Mouse (Mus musculus) midbrain, embryonic 12.5 days (tissue): ENCODE results near the gene Ddx39b. TPM values are rescaled to one million over a fixed set of nuclear protein-coding genes. Genes with fewer than 3 reads are reported as not detected.

Experiments
- ATAC-seq: fragments of 200-750 bp; cut with Nextera tagmentation; 2 replicates; pipeline ENCODE4 v1.8.0; 2017; ENCODE audit warnings: low read depth, moderate TSS enrichment, moderate library complexity; ENCODE audit not compliant: low FRiP score
- H3K27ac ChIP-seq: fragments of 300-500 bp; sonication (generic); replicated peaks from 2 replicates; pipeline ENCODE4 v1.5.1; 2016; ENCODE audit warnings: mild to moderate bottlenecking
- H3K27me3 ChIP-seq: fragments of 300-500 bp; sonication (generic); 2 replicates; pipeline ENCODE4 v1.6.1; 2016; ENCODE audit warnings: mild to moderate bottlenecking
- H3K36me3 ChIP-seq: fragments of 300-500 bp; sonication (generic); 2 replicates; pipeline ENCODE4 v1.6.1; 2016
- H3K4me1 ChIP-seq: fragments of 300-500 bp; sonication (generic); 2 replicates; pipeline ENCODE4 v1.6.1; 2016
- H3K4me2 ChIP-seq: fragments of 300-500 bp; sonication (generic); replicated peaks from 2 replicates; pipeline ENCODE4 v1.6.1; 2016; ENCODE audit warnings: mild to moderate bottlenecking, moderate library complexity
- H3K4me3 ChIP-seq: fragments of 300-500 bp; sonication (generic); 2 replicates; pipeline ENCODE4 v1.5.1; 2016; ENCODE audit warnings: mild to moderate bottlenecking
- H3K9ac ChIP-seq: fragments of 300-500 bp; sonication (generic); replicated peaks from 2 replicates; pipeline ENCODE4 v1.6.1; 2016; ENCODE audit warnings: mild to moderate bottlenecking, moderate library complexity
- H3K9me3 ChIP-seq: fragments of 300-500 bp; sonication (generic); 2 replicates; pipeline ENCODE4 v1.6.1; 2016; ENCODE audit warnings: mild to moderate bottlenecking
- WGBS: fragments of 180-500 bp; shearing (Covaris S2); methylation state at CpG from one replicate; pipeline ENCODE4 v1.1.7; 2016; 5-methylcytosine and 5-hydroxymethylcytosine counted together
- polyA plus RNA-seq: library from polyadenylated mRNA; unstranded; fragments of >200 nt; fragmentation: Nextera tagmentation; extraction: Ambion mirVana; gene quantifications from 2 replicates; pipeline ENCODE4 v1.2.1, GENCODE M21; 2016

Ddx39b gene
- polyA plus RNA-seq, 1 experiment from 2014 or later, result 579 TPM

DNA sequence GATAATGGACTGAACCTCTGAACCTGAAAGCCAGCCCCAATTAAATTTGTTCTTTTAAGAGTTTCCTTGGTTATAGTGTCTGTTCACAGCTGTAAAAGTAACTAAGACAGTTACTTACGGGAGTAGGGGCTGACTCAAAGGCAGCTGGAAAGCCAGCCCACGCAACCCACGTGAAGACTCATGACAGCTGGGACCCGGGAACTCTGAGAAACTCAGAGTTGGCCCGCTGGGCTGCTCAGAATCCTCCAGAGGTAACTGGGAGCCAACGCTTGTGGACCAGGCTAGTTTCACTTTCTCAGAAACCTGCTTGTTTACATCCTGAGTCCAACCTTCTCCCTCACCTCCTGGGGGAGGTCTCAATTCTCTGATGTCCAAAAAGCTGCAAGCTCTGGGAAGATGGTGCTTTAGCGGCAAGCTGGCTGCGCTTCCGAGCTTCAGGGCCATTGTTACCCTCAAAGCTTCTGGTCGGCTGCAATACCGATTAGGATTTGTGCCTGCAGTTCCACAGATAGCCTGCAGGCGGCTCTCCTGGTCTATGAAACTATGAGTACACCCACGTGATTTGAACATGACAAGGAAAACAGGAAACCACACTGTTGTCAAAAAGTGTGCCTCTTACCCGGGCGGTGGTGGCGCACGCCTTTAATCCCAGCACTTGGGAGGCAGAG is 16.4 kb downstream of the Ddx39b start:
- Histone ChIP-seq H3K4me3 (peak overlapping the region; percentile 12; the same call in 1 of the 2 replicates), H3K27me3 (peaks cover 34% of the 10 kb centered on the region)
- no peak for ATAC-seq

DNA sequence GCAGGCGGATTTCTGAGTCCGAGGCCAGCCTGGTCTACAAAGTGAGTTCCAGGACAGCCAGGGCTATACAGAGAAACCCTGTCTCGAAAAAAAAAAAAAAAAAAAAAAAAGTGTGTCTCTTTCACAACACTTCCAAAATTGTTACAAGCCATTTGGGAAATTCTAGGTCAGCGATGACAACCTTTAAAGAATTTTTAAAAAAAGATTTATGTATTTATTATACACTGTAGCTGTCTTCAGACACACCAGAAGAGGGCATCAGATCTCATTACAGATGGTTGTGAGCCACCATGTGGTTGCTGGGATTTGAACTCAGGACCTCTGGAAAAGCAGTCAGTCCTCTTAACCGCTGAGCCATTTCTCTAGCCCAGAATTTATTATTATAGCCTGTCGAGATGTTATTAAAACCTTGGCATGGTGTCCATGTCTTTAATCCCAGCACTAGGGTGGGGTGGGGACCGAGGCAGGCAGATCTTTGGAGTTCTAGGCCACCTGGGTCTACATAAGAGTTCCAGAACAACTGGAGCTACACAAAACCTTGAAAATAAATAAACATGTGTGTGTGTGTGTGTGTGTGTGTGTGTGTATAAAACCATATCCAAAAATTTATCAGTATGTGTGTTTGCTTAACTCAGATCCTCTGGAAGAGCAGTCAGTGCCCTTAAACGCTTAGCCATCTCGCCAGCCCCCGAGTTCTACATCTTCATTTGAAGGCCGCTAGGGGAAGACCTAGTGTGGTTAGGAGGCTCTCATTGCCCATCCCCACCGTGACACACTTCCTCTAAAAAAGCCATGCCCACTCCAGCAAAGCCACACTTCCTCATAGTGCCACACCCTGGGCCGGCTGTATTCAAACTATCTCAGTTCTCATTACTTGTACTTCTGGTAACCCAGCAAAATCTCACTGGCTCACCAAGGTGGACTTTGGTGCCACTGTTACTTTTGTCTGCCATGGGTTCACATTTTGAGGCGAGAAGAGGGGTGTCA is 17.2 kb downstream of the Ddx39b start:
- ATAC-seq, result no peak
- Histone ChIP-seq H3K36me3 (peaks cover 8% of the 10 kb centered on the region), H3K4me2 (no peak overlapping the region), H3K4me1 (peaks cover 7% of the 10 kb centered on the region), H3K27ac (no peak overlapping the region), H3K9ac (no peak overlapping the region), H3K4me3 (no peak overlapping the region), H3K27me3 (peaks cover 39% of the 10 kb centered on the region), H3K9me3 (no peaks in the 10 kb centered on the region)
- WGBS, result 70% methylated on average over 13 of the region's 14 CpGs

More for the DNA sequence above, 16.4 kb downstream of the Ddx39b start:
- WGBS, result 18% methylated on average over 17 of the region's 17 CpGs
- Histone ChIP-seq H3K4me1 (peaks cover 4% of the 10 kb centered on the region), H3K9ac (no peak overlapping the region; the same call in 1 of the 2 replicates), H3K36me3 (peaks cover 17% of the 10 kb centered on the region), H3K27ac (no peak overlapping the region), H3K4me2 (peak overlapping the region; percentile 35), H3K9me3 (no peaks in the 10 kb centered on the region)

DNA sequence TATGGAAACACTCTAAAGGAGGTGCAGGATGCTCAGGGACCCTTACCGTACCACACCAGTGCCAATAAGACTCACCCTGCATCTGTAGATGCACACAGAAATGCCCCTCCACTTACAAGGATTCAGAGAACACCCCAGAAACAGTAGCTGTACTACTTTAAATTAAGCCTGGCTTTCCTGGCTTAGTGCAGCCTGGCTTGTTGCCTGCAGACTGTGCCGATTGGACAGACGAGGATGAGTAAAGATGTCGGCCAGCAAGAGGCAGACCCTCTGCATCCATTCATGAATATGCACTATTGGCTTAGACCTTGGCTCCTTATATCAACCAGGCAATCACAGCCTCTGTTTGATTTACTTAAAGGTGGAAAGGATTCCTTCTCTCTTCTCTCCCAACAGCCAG is 18.1 kb downstream of the Ddx39b start:
- Histone ChIP-seq H3K4me2 (no peak overlapping the region), H3K27me3 (peaks cover 47% of the 10 kb centered on the region), H3K9ac (no peak overlapping the region), H3K4me3 (no peak overlapping the region), H3K36me3 (0 out of 2 replicates have a peak, but pooled peaks cover under 1% of the 10 kb centered on the region), H3K27ac (no peak overlapping the region), H3K4me1 (peaks cover 7% of the 10 kb centered on the region), H3K9me3 (no peaks in the 10 kb centered on the region)
- 77% methylated on average over 4 of the region's 4 CpGs for WGBS
- no peak for ATAC-seq

DNA sequence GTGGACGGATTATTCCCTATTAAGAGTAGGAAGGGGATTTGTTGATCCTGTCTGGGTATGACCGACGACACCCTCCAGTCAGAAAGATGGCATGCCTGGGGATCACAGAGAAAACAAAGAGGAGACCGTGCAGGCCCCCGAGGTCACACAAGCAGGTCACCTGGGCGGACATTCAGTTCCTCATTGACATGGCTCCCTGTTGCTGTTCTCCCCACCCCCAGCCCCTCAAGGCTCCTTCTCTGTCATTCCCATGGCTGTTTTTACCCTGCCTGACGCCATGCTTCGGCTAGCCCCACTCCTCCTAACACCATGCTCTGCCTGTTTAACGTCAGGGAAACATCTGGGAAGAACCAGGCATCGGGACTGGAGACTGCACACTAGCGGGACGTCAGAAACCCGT is 20.1 kb downstream of the Ddx39b start:
- no peak overlapping the region for H3K9ac ChIP-seq
- 68% methylated on average over 13 of the region's 13 CpGs for WGBS

DNA sequence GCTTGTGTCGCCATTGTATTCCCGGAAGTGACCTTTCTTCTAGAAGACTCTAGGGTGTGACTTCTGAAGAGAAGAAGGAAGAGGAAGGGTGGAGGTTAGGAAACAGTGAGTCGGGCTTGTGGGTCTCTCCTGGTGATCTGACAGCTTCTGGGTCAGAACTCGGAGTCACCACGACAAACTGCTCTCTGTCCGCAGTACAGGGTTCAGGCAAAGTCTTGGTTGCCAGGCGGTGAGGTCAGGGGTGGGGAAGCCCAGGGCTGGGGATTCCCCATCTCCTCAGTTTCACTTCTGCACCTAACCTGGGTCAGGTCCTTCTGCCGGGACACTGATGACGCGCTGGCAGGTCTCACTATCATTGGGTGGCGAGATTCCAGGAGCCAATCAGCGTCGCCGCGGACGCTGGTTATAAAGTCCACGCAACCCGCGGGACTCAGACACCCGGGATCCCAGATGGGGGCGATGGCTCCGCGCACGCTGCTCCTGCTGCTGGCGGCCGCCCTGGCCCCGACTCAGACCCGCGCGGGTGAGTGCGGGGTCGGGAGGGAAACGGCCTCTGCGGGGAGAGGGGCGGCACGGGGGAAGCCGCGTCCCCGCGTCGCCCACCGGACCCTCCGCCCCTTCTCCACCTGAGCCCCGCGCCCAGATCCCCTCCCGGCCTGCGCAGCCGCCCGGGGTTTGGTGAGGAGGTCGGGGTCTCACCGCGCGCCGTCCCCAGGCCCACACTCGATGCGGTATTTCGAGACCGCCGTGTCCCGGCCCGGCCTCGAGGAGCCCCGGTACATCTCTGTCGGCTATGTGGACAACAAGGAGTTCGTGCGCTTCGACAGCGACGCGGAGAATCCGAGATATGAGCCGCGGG is 21.3 kb downstream of the Ddx39b start, which contains the start of gene H2-D1:
Gene H2-D1, plus strand, starts transcription at position 67 of the 859 bp plus-strand sequence.
- H3K9ac ChIP-seq, result peak within 1 kb of the TSS; percentile 76
- H3K36me3 ChIP-seq, result no peaks in the 10 kb centered on the region
- WGBS, result 2% methylated on average over 70 of the region's 73 CpGs
- H3K4me1 ChIP-seq, result peaks cover 5% of the 10 kb centered on the region
- peak; percentile 93 for ATAC-seq
- H3K4me3 ChIP-seq, result peak within 1 kb of the TSS; percentile 75
- H3K27ac ChIP-seq, result no peak within 1 kb of the TSS
- peaks cover 39% of the 10 kb centered on the region for H3K27me3 ChIP-seq
- peak within 1 kb of the TSS; percentile 96 for H3K4me2 ChIP-seq
- H3K9me3 ChIP-seq, result no peaks in the 10 kb centered on the region

More for the DNA sequence above, 20.1 kb downstream of the Ddx39b start:
- H3K4me3 ChIP-seq, result no peak overlapping the region
- peaks cover 50% of the 10 kb centered on the region for H3K27me3 ChIP-seq
- no peak overlapping the region for H3K27ac ChIP-seq
- H3K36me3 ChIP-seq, result no peaks in the 10 kb centered on the region
- peaks cover 7% of the 10 kb centered on the region for H3K4me1 ChIP-seq
- no peak overlapping the region for H3K4me2 ChIP-seq
- no peak for ATAC-seq
- no peaks in the 10 kb centered on the region for H3K9me3 ChIP-seq

DNA sequence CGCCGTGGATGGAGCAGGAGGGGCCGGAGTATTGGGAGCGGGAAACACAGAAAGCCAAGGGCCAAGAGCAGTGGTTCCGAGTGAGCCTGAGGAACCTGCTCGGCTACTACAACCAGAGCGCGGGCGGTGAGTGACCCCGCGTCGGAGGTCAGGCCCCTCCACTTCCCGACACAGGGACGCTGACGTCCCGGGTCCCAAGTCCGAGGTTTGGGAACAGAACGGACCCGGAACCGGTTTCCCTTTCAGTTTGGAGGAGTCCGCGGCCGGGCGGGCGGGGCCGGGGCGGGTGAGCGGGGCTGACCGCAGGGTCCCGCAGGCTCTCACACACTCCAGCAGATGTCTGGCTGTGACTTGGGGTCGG is 22.0 kb downstream of the Ddx39b start:
- WGBS, result 1% methylated on average over 29 of the region's 31 CpGs
- 0 out of 2 replicates have a peak, but pooled peaks cover 3% of the 10 kb centered on the region for H3K4me1 ChIP-seq
- no peaks in the 10 kb centered on the region for H3K9me3 ChIP-seq
- H3K4me3 ChIP-seq, result peak overlapping the region; percentile 75
- peak overlapping the region; percentile 96 for H3K4me2 ChIP-seq
- no peak overlapping the region for H3K27ac ChIP-seq
- H3K36me3 ChIP-seq, result no peaks in the 10 kb centered on the region
- H3K27me3 ChIP-seq, result peaks cover 39% of the 10 kb centered on the region
- peak; percentile 31; the same call in 1 of the 2 replicates for ATAC-seq
- H3K9ac ChIP-seq, result peak overlapping the region; percentile 76

DNA sequence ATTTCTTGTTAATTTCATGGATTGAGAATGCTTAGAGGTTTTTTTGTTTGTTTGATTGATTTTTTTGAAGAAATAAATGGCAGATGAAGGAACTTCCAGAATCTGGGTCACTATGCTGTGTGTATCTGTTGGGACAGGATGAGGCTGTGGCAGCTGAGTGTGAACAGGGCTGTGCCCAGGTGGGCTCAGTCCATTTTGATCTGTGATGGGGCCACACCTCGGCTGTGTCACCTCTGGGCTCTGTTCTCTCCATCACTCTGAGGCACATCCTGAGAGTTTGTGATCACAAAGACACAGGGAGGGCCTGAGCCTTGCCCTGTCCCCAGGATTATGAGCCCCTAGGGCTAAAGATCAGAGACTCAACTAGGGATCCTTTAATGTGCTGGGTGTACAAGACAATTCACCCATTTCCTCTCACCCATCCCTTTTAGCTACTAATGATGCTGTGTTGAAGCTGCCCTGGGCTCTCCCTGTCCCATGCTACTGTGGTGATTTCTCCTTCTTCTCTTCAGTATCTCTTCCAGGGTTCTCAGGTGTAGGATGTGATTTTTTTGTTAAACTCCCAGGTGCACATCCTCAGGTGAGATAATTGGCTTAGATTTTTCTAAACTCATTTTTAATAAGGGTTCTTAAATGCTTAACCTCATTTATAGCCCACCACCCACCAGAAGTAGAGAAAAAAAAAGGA is 26.0 kb downstream of the Ddx39b start:
- WGBS, result 55% methylated on average over 1 of the region's 1 CpGs

DNA sequence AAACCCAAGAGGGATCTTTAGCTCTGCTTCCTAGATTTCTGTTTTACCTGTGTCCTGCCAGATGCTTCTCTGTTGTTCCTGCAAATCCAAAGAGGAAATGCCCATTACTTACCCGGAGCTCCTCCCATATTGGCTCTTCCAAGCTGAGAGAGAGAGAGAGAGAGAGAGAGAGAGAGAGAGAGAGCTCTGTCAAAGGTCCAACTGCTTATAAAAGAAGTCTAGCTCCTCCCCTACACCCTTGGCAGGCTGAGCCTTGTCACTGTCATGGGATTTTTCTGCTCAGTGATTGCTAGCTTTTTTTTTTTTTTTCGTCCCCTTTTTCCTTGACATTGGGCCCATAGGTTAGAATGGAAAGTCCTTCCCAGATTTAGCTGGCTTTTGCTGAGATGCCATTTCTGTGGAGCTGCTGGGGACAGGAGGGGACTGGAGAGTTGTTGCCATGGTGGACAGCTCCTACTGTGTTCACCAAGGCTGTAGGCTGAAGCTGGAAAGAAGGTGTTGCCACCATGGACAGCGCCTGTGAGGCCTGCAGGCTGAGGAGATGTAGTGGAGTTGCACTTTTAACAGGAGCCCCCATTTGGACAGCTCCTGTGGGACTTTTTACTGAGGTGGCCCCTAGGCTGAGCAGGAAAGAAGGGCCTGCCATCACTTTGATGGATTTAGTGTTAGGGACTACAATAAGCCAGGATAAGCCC is 28.3 kb downstream of the Ddx39b start:
- WGBS, result 29% methylated on average over 3 of the region's 3 CpGs
- no peak for ATAC-seq
- Histone ChIP-seq H3K36me3 (no peaks in the 10 kb centered on the region), H3K27me3 (peaks cover 4% of the 10 kb centered on the region), H3K4me3 (no peak overlapping the region), H3K9ac (no peak overlapping the region), H3K4me1 (0 out of 2 replicates have a peak, but pooled peaks cover 2% of the 10 kb centered on the region), H3K27ac (no peak overlapping the region), H3K4me2 (no peak overlapping the region), H3K9me3 (no peaks in the 10 kb centered on the region)

More for the DNA sequence above, 26.0 kb downstream of the Ddx39b start:
- H3K27ac ChIP-seq, result no peak overlapping the region
- H3K4me1 ChIP-seq, result 0 out of 2 replicates have a peak, but pooled peaks cover 3% of the 10 kb centered on the region
- H3K4me3 ChIP-seq, result no peak overlapping the region
- peaks cover 20% of the 10 kb centered on the region for H3K27me3 ChIP-seq
- H3K9ac ChIP-seq, result no peak overlapping the region
- no peak overlapping the region for H3K4me2 ChIP-seq
- no peaks in the 10 kb centered on the region for H3K9me3 ChIP-seq
- H3K36me3 ChIP-seq, result no peaks in the 10 kb centered on the region
- no peak for ATAC-seq

DNA sequence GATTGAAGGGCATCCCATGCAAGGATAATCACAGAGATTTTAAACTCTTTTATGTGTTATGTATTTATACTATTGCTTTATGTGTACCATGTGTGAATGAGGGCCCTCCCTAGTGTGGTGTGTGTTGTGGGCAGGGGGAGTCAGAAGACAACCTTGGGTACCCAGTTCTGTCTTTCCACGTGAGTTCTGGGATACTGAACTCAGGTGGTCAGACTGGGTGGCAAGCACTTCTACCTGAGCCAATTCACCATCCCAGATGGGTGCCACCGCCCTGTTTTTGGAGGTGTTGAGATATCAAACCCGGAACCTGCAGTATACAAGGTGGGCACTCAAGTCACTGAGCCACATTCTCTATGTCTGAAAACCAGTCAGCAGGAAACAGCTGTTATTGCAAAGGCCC is 30.7 kb downstream of the Ddx39b start:
- no peak for ATAC-seq
- H3K4me3 ChIP-seq, result no peak overlapping the region
- H3K4me1 ChIP-seq, result 0 out of 2 replicates have a peak, but pooled peaks cover 2% of the 10 kb centered on the region
- no peak overlapping the region for H3K27ac ChIP-seq
- H3K9me3 ChIP-seq, result no peaks in the 10 kb centered on the region
- H3K36me3 ChIP-seq, result no peaks in the 10 kb centered on the region
- no peak overlapping the region for H3K4me2 ChIP-seq
- peaks cover 20% of the 10 kb centered on the region for H3K27me3 ChIP-seq
- 73% methylated on average over 3 of the region's 3 CpGs for WGBS
- H3K9ac ChIP-seq, result no peak overlapping the region

DNA sequence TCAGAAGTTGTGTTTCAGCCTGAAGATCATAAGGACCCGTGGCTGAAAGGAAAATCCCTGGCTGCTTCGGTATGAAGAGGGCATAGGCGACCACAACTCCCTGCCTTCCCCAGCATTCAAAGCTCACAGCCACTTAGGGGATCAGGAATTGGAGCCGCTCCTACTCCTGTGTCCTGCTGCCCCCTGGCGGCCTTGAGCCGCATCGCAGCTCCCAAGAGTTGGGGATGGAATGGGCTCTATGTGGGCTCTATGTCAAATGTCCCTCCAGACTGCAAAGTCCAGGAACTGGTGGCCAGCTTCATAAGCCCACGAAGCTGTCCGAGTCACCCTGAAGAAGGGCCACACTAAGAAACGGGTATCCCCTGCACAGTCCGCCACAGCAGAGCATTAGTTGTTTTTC is 33.2 kb downstream of the Ddx39b start:
- no peak overlapping the region for H3K27ac ChIP-seq
- peak; percentile 54; the same call in 1 of the 2 replicates for ATAC-seq
- H3K36me3 ChIP-seq, result no peaks in the 10 kb centered on the region
- H3K4me1 ChIP-seq, result 0 out of 2 replicates have a peak, but pooled peaks cover 2% of the 10 kb centered on the region
- H3K9ac ChIP-seq, result no peak overlapping the region
- H3K4me2 ChIP-seq, result no peak overlapping the region
- H3K9me3 ChIP-seq, result no peaks in the 10 kb centered on the region
- WGBS, result 7% methylated on average over 11 of the region's 11 CpGs
- peaks cover 28% of the 10 kb centered on the region for H3K27me3 ChIP-seq
- no peak overlapping the region for H3K4me3 ChIP-seq
